Mouse (Mus musculus) MEL (cell line): Measurements from ENCODE around the gene Tpra1. TPM values are rescaled to one million over a fixed set of nuclear protein-coding genes. Genes with fewer than 3 reads are reported as not detected.

ENCODE experiments used
- DNase-seq: peaks from one replicate; pipeline ENCODE4 v3.0.0; 2011; ENCODE audit warnings: low read depth, low spot score
- H3K27ac ChIP-seq: 2 replicates; pipeline ENCODE4 v1.5.1; 2012; ENCODE audit warnings: low read depth, mild to moderate bottlenecking, control low read depth, low read length, moderate library complexity; ENCODE audit not compliant: control insufficient read depth
- H3K27me3 ChIP-seq, 2 experiments: fragments of 150-350 bp in 1 of 2; sonication (generic) in 1 of 2; 2 replicates each; pipeline ENCODE4 v1.6.1; 2012; ENCODE audit warnings: low read length in 2 of 2, mild to moderate bottlenecking in 2 of 2, improper control_type of control experiment in 1 of 2, moderate library complexity in 1 of 2; ENCODE audit not compliant: insufficient read depth in 2 of 2, control insufficient read depth in 1 of 2
- H3K36me3 ChIP-seq, 2 experiments: 2 replicates each; pipeline ENCODE4 v1.6.1; 2012 to 2014; ENCODE audit warnings: low read length in 2 of 2, improper control_type of control experiment in 1 of 2, inconsistent platforms in 1 of 2, mild to moderate bottlenecking in 1 of 2; ENCODE audit not compliant: insufficient read depth in 2 of 2, control insufficient read depth in 1 of 2
- H3K4me1 ChIP-seq, 2 experiments: fragments of 150-350 bp in 1 of 2; sonication (generic) in 1 of 2; 2 replicates each; pipeline ENCODE4 v1.6.1; 2012; ENCODE audit warnings: low read length in 2 of 2, improper control_type of control experiment in 1 of 2, mild to moderate bottlenecking in 1 of 2; ENCODE audit not compliant: insufficient read depth in 2 of 2, control insufficient read depth in 1 of 2
- H3K4me3 ChIP-seq, 2 experiments: fragments of 150-350 bp in 1 of 2; sonication (generic) in 1 of 2; 2 replicates each; pipeline ENCODE4 v1.5.1; 2012; ENCODE audit warnings: low read depth in 2 of 2, low read length in 2 of 2, mild to moderate bottlenecking in 2 of 2, moderate library complexity in 2 of 2, control low read depth in 1 of 2, improper control_type of control experiment in 1 of 2; ENCODE audit not compliant: control insufficient read depth in 1 of 2, insufficient read depth in 1 of 2
- H3K79me2 ChIP-seq: 2 replicates; pipeline ENCODE4 v1.6.1; 2012; ENCODE audit warnings: mild to moderate bottlenecking, low read length, moderate library complexity; ENCODE audit not compliant: control insufficient read depth, poor library complexity, insufficient read depth
- H3K9ac ChIP-seq: 2 replicates; pipeline ENCODE4 v1.6.1; 2012; ENCODE audit warnings: low read depth, mild to moderate bottlenecking, control low read depth, low read length, moderate library complexity; ENCODE audit not compliant: control insufficient read depth, poor library complexity, severe bottlenecking
- H3K9me3 ChIP-seq: fragments of 150-350 bp; sonication (generic); replicated peaks from 2 replicates; pipeline ENCODE4 v1.6.1; 2012; ENCODE audit warnings: mild to moderate bottlenecking, low read length, improper control_type of control experiment, moderate library complexity; ENCODE audit not compliant: insufficient read depth
- CHD2 ChIP-seq: IDR thresholded peaks from 2 replicates; pipeline ENCODE4 v1.6.1; 2011; ENCODE audit warnings: low read length, improper control_type of control experiment
- ELF1 ChIP-seq: IDR thresholded peaks from 2 replicates; pipeline ENCODE4 v1.6.1; 2014; ENCODE audit warnings: low read depth, mild to moderate bottlenecking, inconsistent platforms, low read length, improper control_type of control experiment, moderate library complexity
- ETS1 ChIP-seq: IDR thresholded peaks from 2 replicates; pipeline ENCODE4 v1.6.1; 2012; ENCODE audit warnings: low read depth, mild to moderate bottlenecking, inconsistent platforms, low read length, improper control_type of control experiment, moderate library complexity
- GABPA ChIP-seq: IDR thresholded peaks from 2 replicates; pipeline ENCODE4 v1.6.1; 2012; ENCODE audit warnings: low read depth, mild to moderate bottlenecking, inconsistent platforms, low read length, improper control_type of control experiment, moderate library complexity
- GATA1 ChIP-seq: IDR thresholded peaks from 2 replicates; pipeline ENCODE4 v1.6.1; 2011; ENCODE audit warnings: low read depth, low read length, improper control_type of control experiment
- HCFC1 ChIP-seq: IDR thresholded peaks from 2 replicates; pipeline ENCODE4 v1.6.1; 2012; ENCODE audit warnings: low read depth, mild to moderate bottlenecking, inconsistent platforms, low read length, improper control_type of control experiment, moderate library complexity
- KAT2A ChIP-seq: conservative IDR thresholded peaks from 2 replicates; pipeline ENCODE4 v1.6.1; 2012; ENCODE audit warnings: low read depth, low read length, improper control_type of control experiment, inconsistent platforms
- MAX ChIP-seq: IDR thresholded peaks from 2 replicates; pipeline ENCODE4 v1.6.1; 2011; ENCODE audit warnings: low read length, improper control_type of control experiment
- MEF2A ChIP-seq: IDR thresholded peaks from 2 replicates; pipeline ENCODE4 v1.6.1; 2014; ENCODE audit warnings: low read depth, mild to moderate bottlenecking, inconsistent platforms, low read length, improper control_type of control experiment; ENCODE audit not compliant: poor library complexity, insufficient replicate concordance, severe bottlenecking; ENCODE audit errors: extremely low read depth
- MXI1 ChIP-seq: IDR thresholded peaks from 2 replicates; pipeline ENCODE4 v1.6.1; 2011; ENCODE audit warnings: mild to moderate bottlenecking, low read depth, low read length, improper control_type of control experiment
- NELFE ChIP-seq: IDR thresholded peaks from 2 replicates; pipeline ENCODE4 v1.6.1; 2011; ENCODE audit warnings: low read depth, low read length, improper control_type of control experiment
- NRF1 ChIP-seq: IDR thresholded peaks from 2 replicates; pipeline ENCODE4 v1.6.1; 2014; ENCODE audit warnings: low read depth, mild to moderate bottlenecking, inconsistent platforms, low read length, improper control_type of control experiment, moderate library complexity; ENCODE audit not compliant: poor library complexity, insufficient read depth, severe bottlenecking
- POLR2AphosphoS5 ChIP-seq: IDR thresholded peaks from 2 replicates; pipeline ENCODE4 v1.6.1; 2012; ENCODE audit warnings: low read depth, borderline replicate concordance, mild to moderate bottlenecking, inconsistent platforms, low read length, moderate library complexity, mixed read lengths
- RAD21 ChIP-seq: IDR thresholded peaks from 2 replicates; pipeline ENCODE4 v1.6.1; 2011; ENCODE audit warnings: mild to moderate bottlenecking, low read depth, low read length, improper control_type of control experiment
- SIN3A ChIP-seq: IDR thresholded peaks from 2 replicates; pipeline ENCODE4 v1.6.1; 2012; ENCODE audit warnings: low read length, improper control_type of control experiment, inconsistent platforms
- SMC3 ChIP-seq: IDR thresholded peaks from 2 replicates; pipeline ENCODE4 v1.6.1; 2011; ENCODE audit warnings: low read depth, low read length, improper control_type of control experiment
- TBP ChIP-seq: IDR thresholded peaks from 2 replicates; pipeline ENCODE4 v1.8.0; 2011; ENCODE audit warnings: low read depth, low read length, improper control_type of control experiment
- UBTF ChIP-seq: IDR thresholded peaks from 2 replicates; pipeline ENCODE4 v1.6.1; 2012; ENCODE audit warnings: low read depth, mild to moderate bottlenecking, inconsistent platforms, low read length, improper control_type of control experiment, moderate library complexity, borderline replicate concordance; ENCODE audit not compliant: insufficient read depth
- USF1 ChIP-seq: IDR thresholded peaks from 2 replicates; pipeline ENCODE4 v1.6.1; 2014; ENCODE audit warnings: low read depth, mild to moderate bottlenecking, inconsistent platforms, low read length, improper control_type of control experiment, moderate library complexity
- USF2 ChIP-seq, 2 experiments: IDR thresholded peaks; 2 replicates each; pipeline ENCODE4 v1.6.1; 2011 to 2012; ENCODE audit warnings: improper control_type of control experiment in 2 of 2, low read length in 2 of 2, borderline replicate concordance in 1 of 2, inconsistent platforms in 1 of 2, low read depth in 1 of 2, mild to moderate bottlenecking in 1 of 2; ENCODE audit not compliant: insufficient read depth in 1 of 2
- ZMIZ1 ChIP-seq: IDR thresholded peaks from 2 replicates; pipeline ENCODE4 v1.6.1; 2012; ENCODE audit warnings: low read depth, mild to moderate bottlenecking, inconsistent platforms, low read length, improper control_type of control experiment, moderate library complexity
- ZNF384 ChIP-seq: IDR thresholded peaks from 2 replicates; pipeline ENCODE4 v1.6.1; 2012; ENCODE audit warnings: low read depth, mild to moderate bottlenecking, inconsistent platforms, low read length, improper control_type of control experiment
- polyA plus RNA-seq, 2 experiments: library from polyadenylated mRNA; stranded (reverse) in 1 of 2; unstranded in 1 of 2; fragments of >175 nt in 1 of 2; fragments of >200 nt in 1 of 2; gene quantifications; 2 replicates each; pipeline versions ENCODE4 v1.2.1 to v1.2.4; 2012; ENCODE audit warnings: low replicate concordance in 2 of 2, low read depth in 1 of 2; ENCODE audit not compliant: insufficient read length in 2 of 2, insufficient read depth in 1 of 2, missing spikeins in 1 of 2
- total RNA-seq: library from RNA; depleted of rRNA; stranded (reverse); fragments of 300-350 nt; gene quantifications from 2 replicates; pipeline ENCODE4 v1.2.3, GENCODE M21; 2012

The Tpra1 gene
- total and polyA plus RNA-seq, 3 experiments = 22.9 to 42.4 TPM; not detected in 1

GRCm38 (mm10) chr6:88886417-88886967 is 15.6 kb upstream of the Tpra1 start:
- H3K79me2 ChIP-seq = no peaks in the 10 kb centered on the region
- TF ChIP-seq MXI1 (no peak), ETS1 (no peak), MAX (no peak), SIN3A (no peak), ZNF384 (no peak), TBP (no peak)
- TF ChIP-seq, all 39 proteins: peak for 0
- Histone ChIP-seq H3K9me3 (no peaks in the 10 kb centered on the region), H3K27me3 (no peaks in the 10 kb centered on the region), H3K4me1 (no peaks in the 10 kb centered on the region), H3K36me3 (peaks cover 0 to 35% of the 10 kb centered on the region in 2 experiments; a peak in 2 of 4 replicates), H3K4me3 (no peak overlapping the region), H3K27ac (no peak overlapping the region), H3K9ac (no peak overlapping the region)
- no peak for DNase-seq

- Histone ChIP-seq H3K4me1 (no peaks in the 10 kb centered on the region), H3K27me3 (no peaks in the 10 kb centered on the region), H3K36me3 (peaks cover 0 to 47% of the 10 kb centered on the region in 2 experiments; a peak in 2 of 4 replicates)
Measured at GRCm38 (mm10) chr6:88889410-88890042, 12.5 kb upstream of the Tpra1 start.

DNA sequence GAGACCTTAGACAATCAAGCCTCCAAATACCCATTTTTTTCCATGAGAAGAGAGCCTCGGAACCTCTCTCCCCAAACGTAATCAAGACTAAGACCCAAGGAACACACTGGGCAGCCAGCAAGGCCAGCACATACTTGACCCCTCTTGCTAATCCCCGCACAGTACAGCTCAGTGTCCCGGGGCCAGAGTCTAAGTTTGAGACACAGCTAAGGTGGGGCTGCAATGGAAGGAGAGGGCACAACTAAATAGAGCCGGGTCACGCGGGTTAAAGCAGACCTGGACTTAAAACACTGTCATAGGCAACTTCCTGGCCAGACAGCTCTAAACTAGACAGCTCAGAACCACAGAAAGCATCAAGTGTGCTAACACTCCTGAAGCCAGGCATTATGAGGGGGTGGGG is 11.2 kb upstream of the Tpra1 start:
- H3K4me3 ChIP-seq = no peak overlapping the region
- no peak overlapping the region for H3K9ac ChIP-seq
- peaks cover 10% of the 10 kb centered on the region for H3K79me2 ChIP-seq
- H3K27ac ChIP-seq = no peak overlapping the region
- peaks cover 7 to 44% of the 10 kb centered on the region in 2 experiments for H3K36me3 ChIP-seq
- TF ChIP-seq CHD2 (no peak), RAD21 (no peak), HCFC1 (no peak), GABPA (no peak), POLR2AphosphoS5 (no peak), USF1 (no peak), ZMIZ1 (no peak), MEF2A (no peak), ELF1 (no peak), UBTF (no peak), KAT2A (no peak), TBP (no peak), SMC3 (no peak), NELFE (no peak), NRF1 (no peak), USF2 (IDR thresholded peaks at IDR 0.05; ENCODE audit: borderline replicate concordance in 1 of 2, insufficient read depth in 1 of 2, low read depth in 1 of 2, low read length in 2 of 2) (no peak)
- 0 out of 4 replicates have a peak, but pooled peaks cover 0 to 2% of the 10 kb centered on the region in 2 experiments for H3K4me1 ChIP-seq
- DNase-seq = no peak
- H3K27me3 ChIP-seq = no peaks in the 10 kb centered on the region
- H3K9me3 ChIP-seq = no peaks in the 10 kb centered on the region

More at GRCm38 (mm10) chr6:88889410-88890042, 12.5 kb upstream of the Tpra1 start:
- H3K9ac ChIP-seq = no peak overlapping the region
- peaks cover 3% of the 10 kb centered on the region for H3K79me2 ChIP-seq
- no peak overlapping the region for H3K27ac ChIP-seq
- no peak for DNase-seq
- H3K4me3 ChIP-seq = no peak overlapping the region
- TF ChIP-seq ZNF384 (no peak), ETS1 (no peak), GATA1 (no peak), TBP (no peak), RAD21 (no peak), KAT2A (no peak)
- no peaks in the 10 kb centered on the region for H3K9me3 ChIP-seq
